Mouse (Mus musculus) urinary bladder, adult 18-20 months (tissue): ENCODE results near the gene Tmem50a.
"Not testable (repeated sequence)": the region's sequence is repeated elsewhere in the genome, so short reads cannot be mapped to it uniquely, and the experiment has no call there.

Experiments
- DNase-seq, 2 experiments: peaks; one replicate each; pipeline ENCODE4 v3.0.0; 2022; ENCODE audit warnings: low spot score in 2 of 2, mixed read lengths in 2 of 2

The Tmem50a gene

DNA sequence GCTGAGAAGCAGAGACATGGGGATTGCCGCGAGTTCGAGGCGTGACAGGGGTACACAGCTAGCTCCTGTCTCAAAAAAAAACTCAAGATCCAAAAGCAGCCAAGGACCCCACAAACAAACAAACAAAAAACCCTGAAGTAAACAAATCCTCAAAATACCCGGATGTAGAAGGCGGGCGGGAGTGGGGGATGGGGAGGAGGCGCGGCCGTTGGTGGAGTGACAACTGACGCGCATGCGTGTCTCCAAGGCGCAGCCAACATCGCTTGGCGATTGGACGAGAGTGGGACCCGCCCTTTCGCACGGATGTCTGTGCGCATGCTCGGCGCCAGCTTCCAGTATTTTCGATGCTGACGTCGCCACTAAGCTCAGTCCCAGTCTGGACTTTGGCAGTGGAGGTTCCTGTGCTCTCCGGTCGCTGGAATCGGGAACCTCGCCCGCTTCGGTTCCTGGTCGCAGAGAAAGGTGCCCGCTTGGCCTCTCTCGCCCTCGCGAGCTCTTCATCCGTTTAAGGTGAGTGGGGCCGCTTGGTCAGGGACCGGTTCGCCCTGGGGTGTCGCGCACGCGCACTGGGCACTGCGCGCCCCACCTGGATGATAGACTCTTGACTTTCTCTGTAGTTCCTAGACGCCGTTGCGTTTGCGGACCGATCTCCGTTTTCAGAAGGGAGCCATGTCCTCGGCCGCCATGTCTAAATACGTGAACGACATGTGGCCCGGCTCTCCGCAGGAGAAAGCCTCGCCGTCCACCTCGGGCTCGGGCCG lies 8.6 kb upstream of the Tmem50a start, which contains the start of gene Rsrp1:
Rsrp1 (plus strand) TSS at position 335 of the 761 bp plus-strand sequence.
- DNase-seq = peak; percentile 92 to 97

DNA sequence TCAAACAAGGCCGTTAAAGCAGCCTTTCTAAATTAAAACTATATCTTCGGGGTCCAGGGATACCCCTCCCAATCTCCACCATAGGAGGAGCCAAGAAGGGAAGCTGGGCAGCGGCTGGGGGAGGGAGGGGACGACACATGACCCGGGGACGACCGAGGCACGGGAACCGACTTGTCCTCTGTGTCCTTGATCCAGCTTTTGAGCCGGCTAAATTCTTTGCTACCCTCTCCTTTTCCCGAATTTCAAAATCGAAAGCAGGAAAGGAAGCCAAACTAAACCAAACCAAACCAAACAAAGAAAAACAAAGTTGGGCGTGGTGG lies 8.1 kb upstream of the Tmem50a start:
- DNase-seq = peak; percentile 44 to 62

- no peak for DNase-seq
These were observed 7.5 kb upstream of the Tmem50a start for GRCm38 (mm10) chr4:134922111-134922924.

GRCm38 (mm10) chr4:134921703-134922102 lies 6.9 kb upstream of the Tmem50a start:
- no peak for DNase-seq

DNA sequence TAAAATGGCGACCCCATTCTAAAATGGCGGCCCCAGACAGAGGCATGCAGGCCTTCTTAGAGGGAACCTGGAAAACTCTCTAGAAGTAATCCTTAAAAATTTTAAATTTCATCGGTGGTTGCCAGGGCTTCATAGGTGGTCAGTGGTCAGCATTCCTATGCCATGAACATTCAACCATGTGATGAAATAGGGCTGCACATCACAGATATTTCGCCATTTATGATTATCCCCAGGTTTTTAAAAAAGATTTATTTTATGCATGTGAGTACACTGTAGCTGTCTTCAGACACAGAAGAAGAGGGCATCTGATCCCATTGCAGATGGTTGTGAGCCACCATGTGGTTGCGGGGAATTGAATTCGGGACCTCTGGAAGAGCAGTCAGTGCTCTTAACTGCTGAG lies 5.8 kb upstream of the Tmem50a start:
- no peak for DNase-seq

DNA sequence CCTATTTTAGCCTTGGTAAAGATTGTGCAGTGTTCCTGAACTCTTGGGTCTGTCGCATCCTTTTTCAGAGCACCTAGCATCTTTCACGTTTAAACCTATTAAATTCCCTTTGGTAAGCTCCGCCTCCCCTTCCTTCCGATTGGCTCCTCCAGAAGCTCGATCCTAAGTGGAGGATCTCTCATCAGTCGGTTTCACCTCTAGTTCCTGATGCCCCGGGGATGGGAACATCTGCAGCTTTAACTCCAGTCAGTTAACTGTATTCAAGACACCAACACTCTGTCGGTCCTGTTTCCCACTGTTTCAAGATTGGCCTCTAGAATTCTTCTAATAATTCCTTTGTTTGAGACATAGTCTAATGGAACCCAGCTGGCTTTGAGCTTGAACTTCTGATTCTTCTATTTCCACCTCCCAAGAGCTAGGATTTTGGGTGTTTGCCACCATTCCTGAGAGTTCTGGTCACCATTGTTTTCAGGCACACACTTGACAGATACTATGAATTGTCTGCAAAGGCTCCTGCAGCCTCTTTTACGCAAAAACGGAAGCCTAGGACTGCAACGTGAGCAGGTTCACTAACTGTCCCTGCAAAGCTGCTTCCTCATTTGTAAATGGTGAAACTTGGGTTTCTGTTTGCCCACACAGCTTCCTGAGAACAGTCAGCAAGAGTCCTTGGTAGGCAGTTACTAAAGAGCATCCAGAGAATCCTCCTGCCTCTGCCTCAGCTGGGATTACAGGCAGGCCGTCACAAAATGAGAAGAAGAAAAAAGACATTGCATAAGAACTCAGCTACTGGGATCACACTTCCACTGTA lies 5.1 kb upstream of the Tmem50a start:
- DNase-seq = no peak

DNA sequence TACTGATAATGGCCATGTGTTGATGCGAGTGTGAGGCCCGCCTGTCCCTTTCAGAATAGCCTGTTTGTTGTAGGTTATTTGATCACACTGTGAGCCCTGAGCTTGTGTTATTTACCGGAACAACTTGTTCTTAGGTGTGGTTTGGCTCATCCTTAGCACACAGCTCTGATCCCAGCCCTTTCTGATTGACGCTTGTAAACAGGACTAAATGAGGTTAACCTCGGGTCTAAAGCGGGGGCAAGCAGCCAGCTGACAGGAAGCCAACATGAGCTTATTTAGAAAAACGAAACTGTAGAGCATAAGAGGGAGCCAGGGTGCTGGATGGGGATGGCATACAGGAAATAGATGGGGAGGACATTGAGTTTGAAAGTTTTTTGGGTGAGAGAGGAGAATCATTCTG lies 3.6 kb upstream of the Tmem50a start:
- peak in 1 of 2 experiments; percentile 44 for DNase-seq

- DNase-seq = no peak
These were observed 2.4 kb upstream of the Tmem50a start for GRCm38 (mm10) chr4:134917194-134917593.

DNA sequence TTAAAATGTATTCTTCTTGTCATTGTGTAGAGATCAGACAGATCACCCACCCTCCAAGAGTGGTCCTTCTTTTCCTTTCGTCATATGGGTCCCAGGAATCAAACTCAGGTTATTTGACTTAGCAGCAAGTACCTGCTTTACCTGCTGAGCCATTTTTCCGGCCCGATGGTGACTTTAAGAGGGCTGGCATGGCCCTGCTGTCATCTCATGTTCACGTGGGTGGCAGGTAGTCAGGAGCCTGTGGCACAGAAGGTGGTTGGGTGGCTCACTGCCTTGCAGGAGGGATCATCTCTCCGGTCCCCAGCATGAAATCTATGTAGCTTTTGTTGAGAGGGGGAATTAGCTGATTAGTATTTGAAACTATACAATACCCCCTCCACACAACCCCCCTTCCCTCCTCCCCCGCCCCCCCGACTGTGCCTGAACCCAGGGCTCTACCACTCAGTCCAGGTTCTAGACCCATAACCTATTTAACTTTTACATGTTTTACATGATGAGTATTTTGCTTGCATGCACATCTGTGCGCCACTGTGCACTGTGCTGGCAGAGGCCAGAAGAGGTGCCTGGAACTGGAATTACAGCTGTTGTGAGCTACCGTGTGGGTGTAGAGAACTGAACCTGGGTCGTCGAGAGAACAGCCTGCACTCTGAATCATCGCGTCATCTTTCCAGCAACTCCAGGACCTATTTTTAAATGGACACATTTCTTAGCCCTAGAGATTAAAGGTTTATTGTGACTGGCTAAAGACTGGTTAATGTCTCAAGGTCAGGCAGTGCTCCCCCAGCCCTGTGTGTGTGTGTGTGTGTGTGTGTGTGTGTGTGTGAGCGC lies 613 bp upstream of the Tmem50a start:
- no peak for DNase-seq

DNA sequence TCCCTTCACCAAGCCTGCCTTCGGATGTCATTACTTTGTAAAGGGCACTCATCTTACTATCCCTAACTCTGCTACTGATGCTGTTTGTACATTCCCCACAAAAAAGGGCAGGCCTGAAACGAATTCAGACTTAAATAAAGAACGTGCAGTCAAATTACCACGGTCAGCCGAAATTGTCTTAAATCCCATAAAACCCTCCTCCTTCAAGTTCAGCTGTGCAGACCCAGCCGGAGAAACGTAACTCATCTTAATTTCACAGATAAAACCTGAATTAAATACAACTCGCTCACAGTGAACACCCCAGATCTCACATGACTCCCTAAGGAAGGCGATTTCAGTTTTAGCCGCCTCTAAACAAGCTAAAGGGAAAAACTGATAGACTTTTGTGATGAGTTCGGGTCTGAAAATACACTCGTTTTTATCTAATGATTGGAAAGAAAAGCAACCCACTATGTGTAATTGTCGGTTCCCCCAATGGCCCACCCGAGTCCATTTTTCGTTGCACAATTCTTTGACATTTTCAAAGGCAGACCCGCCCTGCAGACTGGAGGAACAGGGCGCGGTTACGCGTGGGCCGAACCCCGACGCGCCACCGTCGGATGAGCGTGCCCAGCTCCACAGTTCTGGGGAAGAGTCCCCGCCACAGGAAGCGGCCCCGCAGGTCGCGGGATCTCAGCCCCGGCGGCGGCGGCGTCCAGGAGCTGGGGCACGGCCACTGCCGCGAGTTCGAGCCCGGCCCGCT lies 531 bp downstream of the Tmem50a start:
- no peak for DNase-seq

DNA sequence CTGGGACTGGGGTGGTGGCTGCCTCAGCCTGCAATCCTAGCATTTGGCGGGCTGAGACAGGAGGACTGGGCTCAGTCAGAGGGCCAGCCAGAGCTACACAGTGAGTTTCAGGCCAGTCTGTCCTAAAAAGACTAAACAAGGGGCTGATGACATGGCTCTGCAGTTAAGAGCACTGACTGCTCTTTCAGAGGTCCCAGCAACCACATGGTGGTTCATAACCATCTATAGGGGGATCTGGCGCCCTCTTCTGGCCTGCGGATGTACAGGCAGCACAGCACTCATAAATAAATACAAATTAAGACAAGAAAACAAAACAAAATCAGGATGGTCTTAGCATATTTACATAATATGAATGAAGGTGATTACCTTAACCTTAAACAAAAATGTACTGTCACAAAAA lies 1.4 kb downstream of the Tmem50a start:
- peak in 1 of 2 experiments; percentile 29 for DNase-seq

- DNase-seq = not testable (repeated sequence)
These were observed 3.4 kb downstream of the Tmem50a start for GRCm38 (mm10) chr4:134911406-134911805.

GRCm38 (mm10) chr4:134903046-134903445 lies 11.8 kb downstream of the Tmem50a start:
- DNase-seq = no peak

DNA sequence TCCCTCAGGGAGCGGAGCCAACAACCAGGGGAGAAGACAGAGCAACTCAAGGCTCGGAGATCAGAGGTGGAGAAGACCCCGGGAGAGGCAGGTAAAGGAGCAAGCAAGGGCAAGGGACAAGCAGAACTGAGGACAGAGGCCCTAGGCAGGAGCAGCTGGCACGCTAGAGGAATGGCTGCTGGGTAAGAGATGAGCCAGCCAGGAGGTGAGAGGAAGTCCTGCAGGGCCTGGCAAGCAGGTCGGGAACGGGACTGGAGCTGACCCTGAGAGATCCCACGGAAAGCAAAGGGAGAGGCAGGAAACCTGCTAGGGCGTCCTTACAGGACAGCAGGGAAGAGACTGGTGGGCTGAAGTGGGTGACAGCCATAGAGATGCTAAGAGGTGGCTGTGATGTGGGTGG lies 13.7 kb downstream of the Tmem50a start:
- DNase-seq = no peak

- DNase-seq = no peak
These were observed 17.6 kb downstream of the Tmem50a start for GRCm38 (mm10) chr4:134897256-134897655.

DNA sequence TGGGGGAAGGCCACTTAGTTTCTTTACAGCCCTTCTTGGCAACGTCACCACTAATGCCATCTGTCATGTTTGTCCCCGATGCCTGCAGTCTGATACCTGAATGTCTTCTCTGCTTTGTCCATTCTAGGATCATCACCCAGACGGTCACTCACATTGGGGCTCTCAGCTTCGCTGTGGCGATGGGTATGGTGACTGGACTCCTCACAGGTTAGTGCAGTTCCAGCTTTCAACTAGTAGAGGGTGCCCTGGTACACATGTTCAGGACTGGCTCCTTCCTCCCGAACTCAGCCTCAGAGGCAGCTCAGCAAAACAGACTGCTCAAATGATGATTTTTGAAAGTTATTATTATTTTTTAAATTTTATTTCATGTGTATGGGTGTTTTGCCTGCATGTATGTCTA lies 22.7 kb downstream of the Tmem50a start:
- DNase-seq = peak in 1 of 2 experiments; percentile 38

DNA sequence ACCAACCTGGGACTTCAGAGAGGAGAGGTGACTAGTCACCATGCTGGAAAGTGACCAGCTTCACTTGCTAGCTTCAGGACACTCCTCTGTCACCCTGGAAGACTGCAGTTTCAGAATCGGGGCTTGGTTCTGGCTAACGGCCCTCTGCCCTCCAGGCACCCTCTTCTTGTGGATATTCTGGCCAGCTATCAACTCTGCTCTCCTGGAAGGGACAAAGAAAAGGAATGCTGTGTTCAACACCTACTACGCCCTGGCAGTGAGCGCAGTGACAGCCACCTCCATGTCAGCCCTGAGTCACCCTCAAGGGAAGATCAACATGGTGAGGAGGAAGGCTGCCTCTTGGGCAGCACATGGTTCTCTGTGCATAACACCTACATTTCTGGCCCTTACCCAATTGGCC lies 30.5 kb downstream of the Tmem50a start:
- DNase-seq = no peak

DNA sequence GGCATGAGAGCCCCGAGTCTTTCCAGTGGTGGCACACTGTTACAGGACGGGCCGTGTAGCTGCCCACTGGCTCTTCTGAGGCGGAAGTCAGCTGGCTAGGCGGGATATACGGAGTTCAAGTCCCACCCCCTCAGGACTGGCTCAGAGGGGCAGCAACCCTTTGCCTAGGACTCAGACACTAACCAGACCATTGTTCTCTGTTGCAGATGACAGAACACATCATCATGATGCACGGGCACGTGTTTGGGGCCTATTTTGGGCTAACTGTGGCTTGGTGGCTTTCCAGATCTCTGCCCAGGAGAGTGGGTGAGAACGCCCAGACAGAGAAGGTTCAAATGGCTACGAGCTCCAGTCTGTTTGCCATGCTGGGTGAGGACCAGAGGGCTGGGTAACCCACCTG lies 31.0 kb downstream of the Tmem50a start:
- no peak for DNase-seq

GRCm38 (mm10) chr4:134883266-134883665 lies 31.6 kb downstream of the Tmem50a start:
- DNase-seq = no peak

- no peak for DNase-seq
These were observed 34.8 kb downstream of the Tmem50a start for GRCm38 (mm10) chr4:134880041-134880440.
